Mouse (Mus musculus) thymus, adult 2 months (tissue): ENCODE results near the gene Tenm4.

Experiments
- CTCF ChIP-seq: fragments of 200-500 bp; IDR thresholded peaks from 2 replicates; pipeline ENCODE4 v1.5.1; 2012; ENCODE audit warnings: mild to moderate bottlenecking, control low read depth, low read length, moderate library complexity, borderline replicate concordance; ENCODE audit not compliant: control insufficient read depth, poor library complexity, insufficient read depth; ENCODE audit errors: extremely low read depth
- POLR2A ChIP-seq: fragments of 200-500 bp; IDR thresholded peaks from 2 replicates; pipeline ENCODE4 v1.6.1; 2012; ENCODE audit warnings: mild to moderate bottlenecking, low read length, control low read depth, moderate library complexity; ENCODE audit not compliant: control insufficient read depth, poor library complexity, insufficient read depth; ENCODE audit errors: extremely low read depth

DNA sequence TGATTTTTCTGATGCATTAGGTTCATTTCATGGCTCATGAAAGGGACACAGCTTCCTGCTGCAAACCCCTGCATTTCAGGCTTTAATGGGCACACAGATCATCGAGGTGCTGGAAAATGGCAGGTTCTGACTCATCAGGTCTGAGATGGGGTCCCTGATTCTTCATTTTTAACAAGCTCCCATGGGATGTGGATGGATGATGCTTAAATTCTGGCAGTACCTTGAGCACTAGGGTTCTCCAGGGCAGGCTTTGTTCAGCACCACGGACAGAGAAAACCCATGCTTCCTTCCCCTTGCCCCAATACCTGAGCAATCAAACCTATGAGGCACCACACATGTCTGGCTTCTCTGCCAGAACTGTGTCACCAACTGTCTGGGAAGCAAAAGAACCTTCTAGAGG is 163.3 kb downstream of the Tenm4 start:
- TF ChIP-seq CTCF (no peak), POLR2A (no peak)
